In genomic region chr3:154226100-154226752, GRCm38 (mm10) we compare ENCODE assay signal across 8 mouse cellular contexts.
DNase-seq lines count a peak whose midpoint lies in the region; ATAC-seq and TF ChIP-seq lines count a peak whose summit lies in the region.
"Had no signal": no experiment of that assay in that cellular context is flagged by ENCODE, and none has a peak within 500 bp of the region (broad histone marks: within the 10 kb centered on the region; RNA-seq: fewer than 3 reads in every experiment).

No protein-coding gene starts in this region.

- peaks cover 17% of the 10 kb centered on the region for H3K4me1 ChIP-seq in forebrain, embryonic 13.5 days
- peaks cover 15% of the 10 kb centered on the region for H3K4me1 ChIP-seq in hindbrain, embryonic 10.5 days (replicated peaks)
- H3K4me1 ChIP-seq in lung, embryonic 14.5 days (ENCODE audit: insufficient read depth) = no peaks in the 10 kb centered on the region

- 52% methylated on average over 10 of the region's 10 CpGs for WGBS in forebrain, embryonic 13.5 days
- WGBS in hindbrain, embryonic 10.5 days = 52% methylated on average over 10 of the region's 10 CpGs
- WGBS in lung, embryonic 14.5 days = 47% methylated on average over 10 of the region's 10 CpGs

- H3K4me2 ChIP-seq in forebrain, embryonic 13.5 days = no peak overlapping the region
- H3K4me2 ChIP-seq in lung, embryonic 14.5 days = no peak overlapping the region

- no peaks in the 10 kb centered on the region for H3K36me3 ChIP-seq in forebrain, embryonic 13.5 days (ENCODE audit: poor library complexity, severe bottlenecking)
- H3K36me3 ChIP-seq in hindbrain, embryonic 10.5 days = no peaks in the 10 kb centered on the region
- no peaks in the 10 kb centered on the region for H3K36me3 ChIP-seq in lung, embryonic 14.5 days (ENCODE audit: insufficient read depth)

- peak; percentile 82 for TF ChIP-seq CTCF in lung, embryonic 14.5 days (IDR thresholded peaks at IDR 0.05; ENCODE audit: low read depth)

- H3K27ac ChIP-seq in forebrain, embryonic 13.5 days = no peak overlapping the region
- H3K27ac ChIP-seq in hindbrain, embryonic 10.5 days = 0 out of 2 replicates have a peak overlapping the region, but pooled peaks have one; percentile 0
- H3K27ac ChIP-seq in lung, embryonic 14.5 days (ENCODE audit: low read depth) = no peak overlapping the region
- H3K27ac ChIP-seq: macrophage had no signal

- H3K9ac ChIP-seq in forebrain, embryonic 13.5 days = no peak overlapping the region
- no peak overlapping the region for H3K9ac ChIP-seq in lung, embryonic 14.5 days

- H3K4me3 ChIP-seq in forebrain, embryonic 13.5 days = no peak overlapping the region
- H3K4me3 ChIP-seq in hindbrain, embryonic 10.5 days = no peak overlapping the region
- no peak overlapping the region for H3K4me3 ChIP-seq in lung, embryonic 14.5 days (ENCODE audit: low read depth, low read length)

- no peaks in the 10 kb centered on the region for H3K9me3 ChIP-seq in forebrain, embryonic 13.5 days (replicated peaks)
- no peaks in the 10 kb centered on the region for H3K9me3 ChIP-seq in hindbrain, embryonic 10.5 days
- no peaks in the 10 kb centered on the region for H3K9me3 ChIP-seq in lung, embryonic 14.5 days (ENCODE audit: low read depth, low read length)

- no peaks in the 10 kb centered on the region for H3K27me3 ChIP-seq in forebrain, embryonic 13.5 days
- no peaks in the 10 kb centered on the region for H3K27me3 ChIP-seq in hindbrain, embryonic 10.5 days (ENCODE audit: insufficient read depth, poor library complexity, severe bottlenecking)
- no peaks in the 10 kb centered on the region for H3K27me3 ChIP-seq in lung, embryonic 14.5 days (ENCODE audit: insufficient read depth, low read length)

- ATAC-seq in forebrain, embryonic 13.5 days = peak; percentile 71
- peak; percentile 60; the same call in 1 of the 2 replicates for ATAC-seq in lung, embryonic 14.5 days (ENCODE audit: insufficient read depth)

- peak; percentile 76 for DNase-seq in Muller cell, postnatal 12 days (ENCODE audit: inconsistent ontology term)
- DNase-seq in c-Kit-positive CD71-negative TER-119-negative erythroid progenitor cells, embryonic 14.5 days (ENCODE audit: low read depth) = peak; percentile 37
- DNase-seq in hindbrain, embryonic 10.5 days (ENCODE audit: low spot score) = peak; percentile 74
- peak; percentile 60 to 82 for DNase-seq in layer of hippocampus, adult 8-10 months (ENCODE audit: low spot score in 2 of 2)
- peak; percentile 88 for DNase-seq in lung, embryonic 14.5 days
- DNase-seq in right cerebral cortex, adult 18-20 months = peak; percentile 72

Comparison
In these comparisons a context has a peak if more than half of its experiments do, and no peak if none do; other contexts are left out.
1. DNase-seq: peak in every context shown above with its lines; median percentile 88 in lung, embryonic 14.5 days; 76 in Muller cell, postnatal 12 days; 74 in hindbrain, embryonic 10.5 days; 72 in right cerebral cortex, adult 18-20 months; 71 in layer of hippocampus, adult 8-10 months; 37 in c-Kit-positive CD71-negative TER-119-negative erythroid progenitor cells, embryonic 14.5 days.